Mouse (Mus musculus) stomach, postnatal 0 days (tissue): Measurements from ENCODE around the gene Gm10401. TPM values are rescaled to one million over a fixed set of nuclear protein-coding genes. Genes with fewer than 3 reads are reported as not detected.

Experiments
- ATAC-seq: fragments of 200-750 bp; cut with Nextera tagmentation; 2 replicates; pipeline ENCODE4 v1.8.0; 2017; ENCODE audit not compliant: low FRiP score, low TSS enrichment
- DNase-seq: peaks from one replicate; pipeline ENCODE4 v3.0.0-alpha.2; 2016; ENCODE audit warnings: low spot score
- H3K27ac ChIP-seq: fragments of 300-500 bp; sonication (generic); replicated peaks from 2 replicates; pipeline ENCODE4 v1.5.1; 2014; ENCODE audit warnings: mild to moderate bottlenecking, control low read depth
- H3K27me3 ChIP-seq: fragments of 300-500 bp; sonication (generic); 2 replicates; pipeline ENCODE4 v1.6.1; 2014; ENCODE audit warnings: low read length; ENCODE audit not compliant: control insufficient read depth, insufficient read depth
- H3K36me3 ChIP-seq: fragments of 300-500 bp; sonication (generic); 2 replicates; pipeline ENCODE4 v1.6.1; 2014; ENCODE audit warnings: low read length, mixed read lengths; ENCODE audit not compliant: control insufficient read depth, insufficient read depth
- H3K4me1 ChIP-seq: fragments of 300-500 bp; sonication (generic); replicated peaks from 2 replicates; pipeline ENCODE4 v1.6.1; 2014; ENCODE audit warnings: antibody characterized with exemption; ENCODE audit not compliant: control insufficient read depth, insufficient read depth
- H3K4me2 ChIP-seq: fragments of 300-500 bp; sonication (generic); replicated peaks from 2 replicates; pipeline ENCODE4 v1.6.1; 2014; ENCODE audit warnings: low read depth, mild to moderate bottlenecking, control low read depth, moderate library complexity
- H3K4me3 ChIP-seq: fragments of 300-500 bp; sonication (generic); 2 replicates; pipeline ENCODE4 v1.5.1; 2014; ENCODE audit warnings: low read depth, low read length, control low read depth
- H3K9ac ChIP-seq: fragments of 300-500 bp; sonication (generic); 2 replicates; pipeline ENCODE4 v1.6.1; 2014; ENCODE audit warnings: mild to moderate bottlenecking, low read length, control low read depth, mixed read lengths
- H3K9me3 ChIP-seq: fragments of 300-500 bp; sonication (generic); 2 replicates; pipeline ENCODE4 v1.6.1; 2016; ENCODE audit warnings: low read length; ENCODE audit not compliant: control insufficient read depth
- CTCF ChIP-seq: IDR thresholded peaks from 2 replicates; pipeline ENCODE4 v1.5.1; 2016; ENCODE audit warnings: antibody characterized with exemption, low read depth, mild to moderate bottlenecking, moderate library complexity
- EP300 ChIP-seq: optimal IDR thresholded peaks from 2 replicates; pipeline ENCODE3; 2016; ENCODE audit warnings: antibody characterized with exemption
- WGBS: fragments of 180-500 bp; shearing (Covaris S2); extraction: QIAGEN DNeasy Blood & Tissue Kit; methylation state at CpG from one replicate; pipeline ENCODE4 v1.1.7; 2014; 5-methylcytosine and 5-hydroxymethylcytosine counted together
- polyA plus RNA-seq: library from polyadenylated mRNA; unstranded; fragments of >200 nt; fragmentation: Nextera tagmentation; extraction: Ambion mirVana; gene quantifications from 2 replicates; pipeline ENCODE4 v1.2.1, GENCODE M21; 2015

Gm10401 gene
- polyA plus RNA-seq, 1 experiment from 2014 or later, result 22.2 TPM

DNA sequence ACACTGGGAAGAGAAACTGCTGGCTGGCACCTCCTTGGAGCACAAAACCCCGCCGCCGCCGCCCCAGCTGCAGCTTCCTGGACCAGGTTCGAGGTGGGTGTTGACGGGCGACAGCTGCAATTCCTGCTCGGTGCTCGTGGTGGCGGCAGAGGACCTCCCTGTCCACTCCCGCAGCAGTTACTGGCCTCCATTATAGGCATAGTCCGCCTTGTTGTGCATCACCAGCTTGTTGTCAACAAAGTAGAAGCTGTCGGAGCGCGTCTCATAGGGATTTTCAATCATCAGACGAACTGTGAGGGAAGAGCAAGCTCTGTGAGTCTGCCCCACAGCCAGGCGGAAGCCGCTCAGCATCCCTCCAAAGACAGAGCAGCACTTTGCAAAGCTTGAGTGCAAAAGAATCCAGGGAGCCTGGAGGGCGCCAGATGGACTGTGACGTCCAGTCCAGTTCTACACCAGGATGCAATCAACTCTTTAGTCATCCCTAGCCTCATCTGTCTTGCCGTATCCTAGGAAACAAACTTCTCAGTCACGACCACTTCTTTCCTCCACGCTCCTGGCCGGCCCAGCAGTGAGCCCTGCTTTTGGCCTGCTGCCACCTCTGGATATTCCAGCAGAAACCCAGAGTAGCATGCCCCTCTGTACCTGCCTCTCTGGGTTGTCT lies 27.2 kb upstream of the Gm10401 start:
- H3K27me3 ChIP-seq, result no peaks in the 10 kb centered on the region
- H3K4me1 ChIP-seq, result 0 out of 2 replicates have a peak, but pooled peaks cover 3% of the 10 kb centered on the region
- peak; percentile 76 for ATAC-seq
- peaks cover 3% of the 10 kb centered on the region; the same call in 1 of the 2 replicates for H3K36me3 ChIP-seq
- H3K27ac ChIP-seq, result peak overlapping the region; percentile 49; the same call in 1 of the 2 replicates
- DNase-seq, result peak; percentile 88
- no peaks in the 10 kb centered on the region for H3K9me3 ChIP-seq
- peak overlapping the region; percentile 14; the same call in 1 of the 2 replicates for H3K4me2 ChIP-seq
- no peak overlapping the region for H3K9ac ChIP-seq
- TF ChIP-seq CTCF (peak; percentile 97), EP300 (no peak)
- WGBS, result 22% methylated on average over 24 of the region's 24 CpGs
- no peak overlapping the region for H3K4me3 ChIP-seq

GRCm38 (mm10) chr5:115124690-115125089 lies 26.6 kb upstream of the Gm10401 start:
- ATAC-seq, result 0 out of 2 replicates have a peak, but pooled peaks have one; percentile 4
- Histone ChIP-seq H3K27ac (0 out of 2 replicates have a peak overlapping the region, but pooled peaks have one; percentile 24), H3K36me3 (no peaks in the 10 kb centered on the region; the same call in 1 of the 2 replicates), H3K9me3 (no peaks in the 10 kb centered on the region), H3K9ac (no peak overlapping the region), H3K4me3 (no peak overlapping the region), H3K27me3 (no peaks in the 10 kb centered on the region), H3K4me1 (0 out of 2 replicates have a peak, but pooled peaks cover 3% of the 10 kb centered on the region), H3K4me2 (peak overlapping the region; percentile 11; the same call in 1 of the 2 replicates)
- WGBS, result 89% methylated on average over 6 of the region's 6 CpGs
- no peak for DNase-seq
- TF ChIP-seq EP300 (no peak), CTCF (no peak)

- no peaks in the 10 kb centered on the region for H3K27me3 ChIP-seq
- 82% methylated on average over 5 of the region's 5 CpGs for WGBS
- H3K4me1 ChIP-seq, result 0 out of 2 replicates have a peak, but pooled peaks cover 3% of the 10 kb centered on the region
- no peaks in the 10 kb centered on the region for H3K9me3 ChIP-seq
- H3K36me3 ChIP-seq, result peaks cover 3% of the 10 kb centered on the region; the same call in 1 of the 2 replicates
- no peak overlapping the region for H3K27ac ChIP-seq
- H3K4me2 ChIP-seq, result no peak overlapping the region
- no peak for TF ChIP-seq CTCF
- TF ChIP-seq EP300, result no peak
- ATAC-seq, result no peak
- no peak overlapping the region for H3K4me3 ChIP-seq
- no peak overlapping the region for H3K9ac ChIP-seq
- DNase-seq, result no peak
Measured at GRCm38 (mm10) chr5:115120978-115121377, 22.9 kb upstream of the Gm10401 start.

DNA sequence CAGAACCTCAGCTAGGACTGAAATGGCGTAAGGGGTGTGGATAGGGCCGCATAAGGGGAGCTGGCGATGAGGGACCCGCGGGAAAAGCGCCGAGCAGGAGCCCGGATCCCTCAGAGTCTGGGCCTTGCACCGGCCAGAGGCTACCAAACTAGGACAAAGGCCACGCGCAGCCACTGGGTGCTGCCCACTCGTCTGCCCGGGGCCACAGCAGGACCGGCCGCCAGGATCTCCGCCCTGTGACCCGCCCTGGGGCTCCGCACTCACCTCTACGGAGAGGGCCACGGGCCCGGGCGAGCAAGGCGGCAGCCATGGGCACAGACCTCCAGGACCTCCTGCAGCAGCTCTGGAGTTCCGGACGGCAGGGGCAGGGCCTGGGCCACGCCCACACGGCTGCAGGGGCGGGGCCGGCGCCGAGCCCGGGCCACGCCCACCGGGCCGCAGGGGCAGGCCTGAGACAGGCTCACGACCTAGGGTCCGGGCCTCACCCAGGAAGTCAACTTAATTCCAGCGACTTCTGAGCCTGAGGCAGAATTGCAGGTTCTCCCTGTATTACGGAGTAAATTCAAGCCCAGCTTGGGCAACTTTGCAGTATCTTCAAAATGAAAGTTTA lies 21.0 kb upstream of the Gm10401 start, which contains the start of gene Acads:
Gene Acads (minus strand): TSS at position 386 of the 610 bp plus-strand sequence.
- TF ChIP-seq EP300 (no peak), CTCF (no peak)
- peak; percentile 92 for ATAC-seq
- Histone ChIP-seq H3K4me3 (peak within 1 kb of the TSS; percentile 84), H3K9ac (peak within 1 kb of the TSS; percentile 81), H3K36me3 (peaks cover 3% of the 10 kb centered on the region; the same call in 1 of the 2 replicates), H3K27me3 (no peaks in the 10 kb centered on the region), H3K27ac (peak within 1 kb of the TSS; percentile 75), H3K9me3 (no peaks in the 10 kb centered on the region), H3K4me1 (no peaks in the 10 kb centered on the region), H3K4me2 (peak within 1 kb of the TSS; percentile 88)
- DNase-seq, result peak; percentile 88
- WGBS, result under 1% methylated on average over 38 of the region's 39 CpGs

GRCm38 (mm10) chr5:115117467-115117866 lies 19.4 kb upstream of the Gm10401 start:
- H3K36me3 ChIP-seq, result peaks cover 5% of the 10 kb centered on the region; the same call in 1 of the 2 replicates
- ATAC-seq (no peak), DNase-seq (no peak)
- H3K27me3 ChIP-seq, result no peaks in the 10 kb centered on the region
- H3K4me1 ChIP-seq, result no peaks in the 10 kb centered on the region
- H3K4me2 ChIP-seq, result no peak overlapping the region
- H3K27ac ChIP-seq, result no peak overlapping the region
- no peak for TF ChIP-seq EP300
- peak; percentile 19; the same call in 1 of the 2 replicates for TF ChIP-seq CTCF
- H3K4me3 ChIP-seq, result no peak overlapping the region
- 80% methylated on average over 13 of the region's 13 CpGs for WGBS
- H3K9ac ChIP-seq, result no peak overlapping the region
- no peaks in the 10 kb centered on the region for H3K9me3 ChIP-seq
